Comparison of ENCODE assay signal across 19 mouse cellular contexts in the genomic region with DNA sequence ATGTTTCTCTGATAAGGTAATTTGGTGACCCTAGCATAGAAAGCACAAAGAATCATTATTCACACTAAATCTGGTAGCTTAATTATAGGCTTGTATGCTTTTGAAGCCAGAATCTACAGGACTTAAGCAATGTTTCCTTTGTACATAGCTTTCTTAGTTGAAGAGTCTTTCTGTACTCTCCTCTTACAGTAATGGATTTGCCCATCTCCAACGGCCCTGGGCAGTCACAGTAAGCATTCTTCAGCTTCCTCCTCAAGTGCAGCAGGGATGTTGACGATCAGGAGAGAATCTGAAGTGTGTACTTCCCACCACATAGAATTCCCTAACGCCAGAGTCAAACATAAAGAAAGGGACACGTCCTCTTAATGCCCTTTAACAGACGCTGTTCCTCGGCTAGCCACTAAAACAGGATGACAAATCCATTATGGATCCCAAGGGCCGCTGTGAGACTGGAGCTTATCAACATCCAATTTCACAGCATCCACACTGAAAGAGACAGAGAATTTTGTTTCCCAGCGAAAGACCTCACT.
DNase-seq lines count a peak whose midpoint lies in the region; ATAC-seq and TF ChIP-seq lines count a peak whose summit lies in the region.
"Had no signal": no experiment of that assay in that cellular context is flagged by ENCODE, and none has a peak within 500 bp of the region (broad histone marks: within the 10 kb centered on the region; RNA-seq: fewer than 3 reads in every experiment).

No protein-coding gene starts in this region.

- no peaks in the 10 kb centered on the region for H3K36me3 ChIP-seq in midbrain, embryonic 10.5 days
- no peaks in the 10 kb centered on the region for H3K36me3 ChIP-seq in midbrain, embryonic 15.5 days (replicated peaks)
- no peaks in the 10 kb centered on the region for H3K36me3 ChIP-seq in hindbrain, embryonic 13.5 days
- H3K36me3 ChIP-seq in midbrain, embryonic 12.5 days, result no peaks in the 10 kb centered on the region
- H3K36me3 ChIP-seq: intestine, embryonic 15.5 days had no signal

- no peak for TF ChIP-seq POLR2A in olfactory bulb, adult 2 months (IDR thresholded peaks at IDR 0.05; ENCODE audit: insufficient read depth, low read depth, low read length)

- H3K27ac ChIP-seq in midbrain, embryonic 10.5 days (replicated peaks), result 0 out of 2 replicates have a peak overlapping the region, but pooled peaks have one; percentile 17
- H3K27ac ChIP-seq in midbrain, embryonic 15.5 days, result no peak overlapping the region
- H3K27ac ChIP-seq in hindbrain, embryonic 13.5 days, result peak overlapping the region; percentile 52; the same call in 1 of the 2 replicates
- H3K27ac ChIP-seq in midbrain, embryonic 12.5 days (replicated peaks), result no peak overlapping the region
- H3K27ac ChIP-seq in olfactory bulb, adult 2 months (ENCODE audit: insufficient read depth, low read depth, low read length), result peak overlapping the region; percentile 61
- H3K27ac ChIP-seq: forebrain, embryonic 13.5 days; heart, adult 2 months; intestine, embryonic 15.5 days had no signal

- no peak; the same call in 1 of the 2 replicates for ATAC-seq in midbrain, embryonic 15.5 days (replicated peaks)
- ATAC-seq in hindbrain, embryonic 13.5 days (ENCODE audit: low FRiP score), result no peak
- ATAC-seq in midbrain, embryonic 12.5 days (ENCODE audit: low FRiP score, low read depth), result peak; percentile 31; the same call in 1 of the 2 replicates
- no peak for ATAC-seq in megakaryocyte, adult 5-6 weeks (ENCODE audit: poor library complexity, severe bottlenecking)
- ATAC-seq: CD4-positive, CD25-positive, alpha-beta regulatory T cell, adult 4 months; forebrain, embryonic 13.5 days; intestine, embryonic 15.5 days had no signal

- H3K27me3 ChIP-seq in midbrain, embryonic 10.5 days (ENCODE audit: low read depth, poor library complexity, severe bottlenecking), result no peaks in the 10 kb centered on the region
- no peaks in the 10 kb centered on the region for H3K27me3 ChIP-seq in midbrain, embryonic 15.5 days (replicated peaks)
- H3K27me3 ChIP-seq in hindbrain, embryonic 13.5 days, result no peaks in the 10 kb centered on the region
- H3K27me3 ChIP-seq in midbrain, embryonic 12.5 days, result no peaks in the 10 kb centered on the region
- H3K27me3 ChIP-seq: forebrain, embryonic 13.5 days; intestine, embryonic 15.5 days had no signal

- H3K9ac ChIP-seq in midbrain, embryonic 15.5 days, result no peak overlapping the region
- no peak overlapping the region for H3K9ac ChIP-seq in hindbrain, embryonic 13.5 days
- no peak overlapping the region for H3K9ac ChIP-seq in midbrain, embryonic 12.5 days (replicated peaks)
- H3K9ac ChIP-seq: forebrain, embryonic 13.5 days; intestine, embryonic 15.5 days had no signal

- no peak overlapping the region for H3K4me2 ChIP-seq in midbrain, embryonic 15.5 days
- no peak overlapping the region for H3K4me2 ChIP-seq in hindbrain, embryonic 13.5 days
- no peak overlapping the region for H3K4me2 ChIP-seq in midbrain, embryonic 12.5 days (replicated peaks)
- H3K4me2 ChIP-seq: forebrain, embryonic 13.5 days; intestine, embryonic 15.5 days had no signal

- 50% methylated on average over 8 of the region's 8 CpGs for WGBS in midbrain, embryonic 10.5 days
- whole genome bisulfite sequencing in midbrain, embryonic 15.5 days, result 19% methylated on average over 8 of the region's 8 CpGs
- 24% methylated on average over 8 of the region's 8 CpGs for WGBS in hindbrain, embryonic 13.5 days
- 18% methylated on average over 8 of the region's 8 CpGs for WGBS in midbrain, embryonic 12.5 days
- 40% methylated on average over 8 of the region's 8 CpGs for WGBS in olfactory bulb, adult 2 months

- H3K4me3 ChIP-seq in midbrain, embryonic 10.5 days, result no peak overlapping the region
- H3K4me3 ChIP-seq in midbrain, embryonic 15.5 days, result no peak overlapping the region
- no peak overlapping the region for H3K4me3 ChIP-seq in hindbrain, embryonic 13.5 days
- no peak overlapping the region for H3K4me3 ChIP-seq in midbrain, embryonic 12.5 days
- no peak overlapping the region for H3K4me3 ChIP-seq in olfactory bulb, adult 2 months (ENCODE audit: insufficient read depth, low read depth, low read length)
- H3K4me3 ChIP-seq: forebrain, embryonic 13.5 days; heart, adult 2 months; intestine, embryonic 15.5 days had no signal

- DNase-seq in midbrain, embryonic 10.5 days (ENCODE audit: low spot score), result no peak
- DNase-seq in urinary bladder, adult 18-20 months (ENCODE audit: low spot score in 2 of 2), result no peak
- DNase-seq: adrenal gland, adult 2 months; cerebellum, adult 11-12 months; heart, adult 2 months; heart, postnatal 10 days; kidney, postnatal 10 days; liver; lung, adult 18-20 months; right cerebral cortex, postnatal 4 days; thymus, adult 2 months had no signal

- no peaks in the 10 kb centered on the region for H3K9me3 ChIP-seq in midbrain, embryonic 10.5 days (replicated peaks)
- no peaks in the 10 kb centered on the region for H3K9me3 ChIP-seq in midbrain, embryonic 15.5 days
- H3K9me3 ChIP-seq in hindbrain, embryonic 13.5 days, result no peaks in the 10 kb centered on the region
- H3K9me3 ChIP-seq in midbrain, embryonic 12.5 days, result no peaks in the 10 kb centered on the region
- H3K9me3 ChIP-seq: forebrain, embryonic 13.5 days; intestine, embryonic 15.5 days had no signal

- H3K4me1 ChIP-seq in midbrain, embryonic 10.5 days, result peaks cover 30% of the 10 kb centered on the region
- peaks cover 20% of the 10 kb centered on the region for H3K4me1 ChIP-seq in midbrain, embryonic 15.5 days
- H3K4me1 ChIP-seq in hindbrain, embryonic 13.5 days (replicated peaks), result peaks cover 16% of the 10 kb centered on the region
- H3K4me1 ChIP-seq in midbrain, embryonic 12.5 days, result 0 out of 2 replicates have a peak, but pooled peaks cover 3% of the 10 kb centered on the region
- H3K4me1 ChIP-seq in olfactory bulb, adult 2 months (ENCODE audit: control insufficient read depth, insufficient read depth, low read length), result peaks cover 17% of the 10 kb centered on the region
- H3K4me1 ChIP-seq: forebrain, embryonic 13.5 days; intestine, embryonic 15.5 days had no signal

- no peak for TF ChIP-seq CTCF in olfactory bulb, adult 2 months (IDR thresholded peaks at IDR 0.05; ENCODE audit: insufficient read depth, low read depth, low read length)

Comparison
In these comparisons a context has a peak if more than half of its experiments do, and no peak if none do; other contexts are left out.
1. H3K27ac ChIP-seq: peak in midbrain, embryonic 10.5 days (single experiment), hindbrain, embryonic 13.5 days (single experiment) and olfactory bulb, adult 2 months (single experiment); none in midbrain, embryonic 15.5 days (single experiment) and midbrain, embryonic 12.5 days (single experiment).